Mouse (Mus musculus): ENCODE measurements around the gene Pak6.

GRCm38 (mm10) chr2:118680926-118681325 is 17.8 kb downstream of the Pak6 start:
- TF ChIP-seq CTCF (IDR thresholded peaks at IDR 0.05; ENCODE audit: borderline replicate concordance, control insufficient read depth, extremely low read depth, insufficient read depth, low read length, poor library complexity) = no peak
- TF ChIP-seq POLR2A (IDR thresholded peaks at IDR 0.05; ENCODE audit: control insufficient read depth, extremely low read depth, insufficient read depth, low read length, poor library complexity) = no peak

Measured in thymus, adult 2 months (tissue).